Mouse (Mus musculus): ENCODE results near the gene Cfap126. TPM values are rescaled to one million over a fixed set of nuclear protein-coding genes. Genes with fewer than 3 reads are reported as not detected.
"Not testable (repeated sequence)": the region's sequence is repeated elsewhere in the genome, so short reads cannot be mapped to it uniquely, and the experiment has no call there.

Gene Cfap126
- polyA plus RNA-seq, 1 experiment, result 0.39 TPM

- TF ChIP-seq MYOG (IDR thresholded peaks at IDR 0.05; ENCODE audit: control insufficient read depth, extremely low read depth, insufficient read length) (no peak), CTCF (IDR thresholded peaks at IDR 0.05; ENCODE audit: control insufficient read depth, insufficient read depth, insufficient read length) (no peak), USF1 (IDR thresholded peaks at IDR 0.05; ENCODE audit: low read depth) (no peak), CEBPB (IDR thresholded peaks at IDR 0.05; ENCODE audit: low read depth) (no peak), MYOD1 (IDR thresholded peaks at IDR 0.05; ENCODE audit: control insufficient read depth, insufficient read length, low read depth) (no peak), FOSL1 (IDR thresholded peaks at IDR 0.05; ENCODE audit: insufficient read depth, low read length, poor library complexity, severe bottlenecking) (no peak), MAX (IDR thresholded peaks at IDR 0.05) (no peak)
- H3K27me3 ChIP-seq (ENCODE audit: control insufficient read depth, insufficient read depth, insufficient read length), result no peaks in the 10 kb centered on the region
- H3ac ChIP-seq (ENCODE audit: control insufficient read depth, insufficient read length, low read depth), result no peak overlapping the region
- no peaks in the 10 kb centered on the region for H3K79me2 ChIP-seq (ENCODE audit: control insufficient read depth, insufficient read depth)
- peaks cover 2% of the 10 kb centered on the region for H3K36me3 ChIP-seq (ENCODE audit: control insufficient read depth, insufficient read depth)
- H3K4me3 ChIP-seq (ENCODE audit: insufficient read depth, poor library complexity, severe bottlenecking), result no peak overlapping the region
- H3K79me3 ChIP-seq (ENCODE audit: low read depth), result no peaks in the 10 kb centered on the region
Measured at GRCm38 (mm10) chr1:171122932-171123331, 9.2 kb downstream of the Cfap126 start.

- H3K79me3 ChIP-seq (ENCODE audit: low read depth), result no peaks in the 10 kb centered on the region
- peaks cover 10% of the 10 kb centered on the region for H3K36me3 ChIP-seq (ENCODE audit: control insufficient read depth, insufficient read depth)
- no peak overlapping the region for H3ac ChIP-seq (ENCODE audit: control insufficient read depth, insufficient read length, low read depth)
- no peaks in the 10 kb centered on the region for H3K79me2 ChIP-seq (ENCODE audit: control insufficient read depth, insufficient read depth)
- H3K4me3 ChIP-seq (ENCODE audit: insufficient read depth, poor library complexity, severe bottlenecking), result no peak overlapping the region
- H3K27me3 ChIP-seq (ENCODE audit: control insufficient read depth, insufficient read depth, insufficient read length), result no peaks in the 10 kb centered on the region
- no peak for TF ChIP-seq FOSL1 (IDR thresholded peaks at IDR 0.05; ENCODE audit: insufficient read depth, low read length, poor library complexity, severe bottlenecking)
- TF ChIP-seq USF1 (IDR thresholded peaks at IDR 0.05; ENCODE audit: low read depth), result no peak
- TF ChIP-seq CTCF (IDR thresholded peaks at IDR 0.05; ENCODE audit: control insufficient read depth, insufficient read depth, insufficient read length), result no peak
- no peak for TF ChIP-seq MYOD1 (IDR thresholded peaks at IDR 0.05; ENCODE audit: control insufficient read depth, insufficient read length, low read depth)
- no peak for TF ChIP-seq MAX (IDR thresholded peaks at IDR 0.05)
- TF ChIP-seq CEBPB (IDR thresholded peaks at IDR 0.05; ENCODE audit: low read depth), result no peak
- TF ChIP-seq MYOG (IDR thresholded peaks at IDR 0.05; ENCODE audit: control insufficient read depth, extremely low read depth, insufficient read length), result no peak
Measured at GRCm38 (mm10) chr1:171124398-171124797, 10.7 kb downstream of the Cfap126 start.

GRCm38 (mm10) chr1:171129251-171129650 is 15.5 kb downstream of the Cfap126 start:
- Histone ChIP-seq H3K4me3 (ENCODE audit: insufficient read depth, poor library complexity, severe bottlenecking) (no peak overlapping the region), H3ac (ENCODE audit: control insufficient read depth, insufficient read length, low read depth) (no peak overlapping the region), H3K27me3 (ENCODE audit: control insufficient read depth, insufficient read depth, insufficient read length) (no peaks in the 10 kb centered on the region), H3K79me3 (ENCODE audit: low read depth) (no peaks in the 10 kb centered on the region), H3K36me3 (ENCODE audit: control insufficient read depth, insufficient read depth) (peaks cover 30% of the 10 kb centered on the region), H3K79me2 (ENCODE audit: control insufficient read depth, insufficient read depth) (no peaks in the 10 kb centered on the region)
- TF ChIP-seq USF1 (IDR thresholded peaks at IDR 0.05; ENCODE audit: low read depth) (no peak), MYOG (IDR thresholded peaks at IDR 0.05; ENCODE audit: control insufficient read depth, extremely low read depth, insufficient read length) (no peak), FOSL1 (IDR thresholded peaks at IDR 0.05; ENCODE audit: insufficient read depth, low read length, poor library complexity, severe bottlenecking) (no peak), MYOD1 (IDR thresholded peaks at IDR 0.05; ENCODE audit: control insufficient read depth, insufficient read length, low read depth) (no peak), CTCF (IDR thresholded peaks at IDR 0.05; ENCODE audit: control insufficient read depth, insufficient read depth, insufficient read length) (no peak), CEBPB (IDR thresholded peaks at IDR 0.05; ENCODE audit: low read depth) (no peak), MAX (IDR thresholded peaks at IDR 0.05) (no peak)

GRCm38 (mm10) chr1:171130971-171131370 is 17.3 kb downstream of the Cfap126 start:
- no peak overlapping the region for H3K4me3 ChIP-seq (ENCODE audit: insufficient read depth, poor library complexity, severe bottlenecking)
- no peaks in the 10 kb centered on the region for H3K27me3 ChIP-seq (ENCODE audit: control insufficient read depth, insufficient read depth, insufficient read length)
- no peak for TF ChIP-seq USF1 (IDR thresholded peaks at IDR 0.05; ENCODE audit: low read depth)
- no peak for TF ChIP-seq CEBPB (IDR thresholded peaks at IDR 0.05; ENCODE audit: low read depth)
- no peak for TF ChIP-seq CTCF (IDR thresholded peaks at IDR 0.05; ENCODE audit: control insufficient read depth, insufficient read depth, insufficient read length)
- no peak for TF ChIP-seq MYOG (IDR thresholded peaks at IDR 0.05; ENCODE audit: control insufficient read depth, extremely low read depth, insufficient read length)
- TF ChIP-seq FOSL1 (IDR thresholded peaks at IDR 0.05; ENCODE audit: insufficient read depth, low read length, poor library complexity, severe bottlenecking), result no peak
- no peak for TF ChIP-seq MAX (IDR thresholded peaks at IDR 0.05)
- TF ChIP-seq MYOD1 (IDR thresholded peaks at IDR 0.05; ENCODE audit: control insufficient read depth, insufficient read length, low read depth), result no peak
- H3K79me2 ChIP-seq (ENCODE audit: control insufficient read depth, insufficient read depth), result no peaks in the 10 kb centered on the region
- no peak overlapping the region for H3ac ChIP-seq (ENCODE audit: control insufficient read depth, insufficient read length, low read depth)
- H3K79me3 ChIP-seq (ENCODE audit: low read depth), result no peaks in the 10 kb centered on the region
- peaks cover 35% of the 10 kb centered on the region for H3K36me3 ChIP-seq (ENCODE audit: control insufficient read depth, insufficient read depth)

GRCm38 (mm10) chr1:171135600-171135999 is 21.9 kb downstream of the Cfap126 start:
- Histone ChIP-seq H3K36me3 (ENCODE audit: control insufficient read depth, insufficient read depth) (peaks cover 26% of the 10 kb centered on the region), H3K4me3 (ENCODE audit: insufficient read depth, poor library complexity, severe bottlenecking) (no peak overlapping the region), H3ac (ENCODE audit: control insufficient read depth, insufficient read length, low read depth) (no peak overlapping the region), H3K79me3 (ENCODE audit: low read depth) (no peaks in the 10 kb centered on the region), H3K79me2 (ENCODE audit: control insufficient read depth, insufficient read depth) (no peaks in the 10 kb centered on the region), H3K27me3 (ENCODE audit: control insufficient read depth, insufficient read depth, insufficient read length) (no peaks in the 10 kb centered on the region)
- TF ChIP-seq MAX (IDR thresholded peaks at IDR 0.05) (no peak), CEBPB (IDR thresholded peaks at IDR 0.05; ENCODE audit: low read depth) (no peak), FOSL1 (IDR thresholded peaks at IDR 0.05; ENCODE audit: insufficient read depth, low read length, poor library complexity, severe bottlenecking) (no peak), USF1 (IDR thresholded peaks at IDR 0.05; ENCODE audit: low read depth) (no peak), CTCF (IDR thresholded peaks at IDR 0.05; ENCODE audit: control insufficient read depth, insufficient read depth, insufficient read length) (no peak), MYOD1 (IDR thresholded peaks at IDR 0.05; ENCODE audit: control insufficient read depth, insufficient read length, low read depth) (no peak), MYOG (IDR thresholded peaks at IDR 0.05; ENCODE audit: control insufficient read depth, extremely low read depth, insufficient read length) (no peak)

GRCm38 (mm10) chr1:171137486-171138155 is 23.9 kb downstream of the Cfap126 start:
- not testable (repeated sequence) for H3K79me3 ChIP-seq (ENCODE audit: low read depth); H3K27me3 ChIP-seq (ENCODE audit: control insufficient read depth, insufficient read depth, insufficient read length); H3K79me2 ChIP-seq (ENCODE audit: control insufficient read depth, insufficient read depth); H3ac ChIP-seq (ENCODE audit: control insufficient read depth, insufficient read length, low read depth); H3K4me3 ChIP-seq (ENCODE audit: insufficient read depth, poor library complexity, severe bottlenecking)
- H3K36me3 ChIP-seq (ENCODE audit: control insufficient read depth, insufficient read depth), result peaks cover 18% of the 10 kb centered on the region

GRCm38 (mm10) chr1:171142981-171143380 is 29.3 kb downstream of the Cfap126 start:
- not testable (repeated sequence) for H3K79me3 ChIP-seq (ENCODE audit: low read depth); H3ac ChIP-seq (ENCODE audit: control insufficient read depth, insufficient read length, low read depth); H3K4me3 ChIP-seq (ENCODE audit: insufficient read depth, poor library complexity, severe bottlenecking); H3K27me3 ChIP-seq (ENCODE audit: control insufficient read depth, insufficient read depth, insufficient read length); H3K79me2 ChIP-seq (ENCODE audit: control insufficient read depth, insufficient read depth)
- peaks cover 24% of the 10 kb centered on the region for H3K36me3 ChIP-seq (ENCODE audit: control insufficient read depth, insufficient read depth)
